Mouse (Mus musculus) adrenal gland, adult (tissue): ENCODE measurements around the gene Dpep3.

ENCODE experiments used
- DNase-seq, 2 experiments: peaks; one replicate each; pipeline ENCODE4 v3.0.0; 2022 to 2023; ENCODE audit warnings: low spot score in 1 of 2; ENCODE audit not compliant: inconsistent age in 2 of 2

Dpep3 gene

DNA sequence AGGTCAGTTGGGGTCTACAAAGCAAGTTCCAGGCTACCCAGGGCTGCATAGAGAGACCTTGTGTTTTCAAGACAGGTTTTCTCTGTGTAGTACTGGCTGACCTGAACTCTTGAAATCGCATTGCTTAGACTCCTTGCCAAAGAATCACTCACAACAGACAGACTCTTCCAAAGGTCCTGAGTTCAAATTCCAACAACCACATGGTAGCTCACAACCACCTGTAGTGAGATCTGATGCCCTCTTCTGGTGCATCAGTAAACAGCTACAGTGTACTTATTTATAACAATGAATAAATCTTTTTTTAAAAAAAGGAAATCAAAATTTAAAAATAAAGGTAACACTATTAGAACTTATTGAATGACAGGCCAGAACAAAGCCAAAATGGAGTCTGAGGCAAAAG lies 1.9 kb upstream of the Dpep3 start:
- peak in 1 of 2 experiments; percentile 14 for DNase-seq

DNA sequence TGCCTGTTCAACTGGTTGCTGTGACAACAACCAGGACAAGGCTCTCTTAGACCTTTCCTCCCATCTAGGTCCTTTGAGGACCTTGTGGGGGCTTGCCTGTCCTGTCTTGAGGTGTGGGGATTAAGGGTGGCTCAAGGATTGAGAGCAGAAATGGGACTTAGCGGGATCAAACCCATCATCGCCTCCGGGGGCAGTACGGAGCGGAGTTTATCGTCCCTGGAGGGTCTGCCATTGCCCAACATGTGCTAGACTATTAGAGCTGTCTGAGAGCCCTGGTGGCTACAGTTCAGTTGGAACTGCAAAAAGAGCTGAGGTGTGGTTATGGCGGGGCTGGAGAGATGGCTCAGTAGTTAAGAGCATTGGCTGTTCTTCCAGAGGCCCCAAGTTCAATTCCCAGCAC lies 3.9 kb downstream of the Dpep3 start:
- DNase-seq: no peak

GRCm38 (mm10) chr8:105971019-105971720 lies 8.1 kb downstream of the Dpep3 start:
- DNase-seq: no peak

DNA sequence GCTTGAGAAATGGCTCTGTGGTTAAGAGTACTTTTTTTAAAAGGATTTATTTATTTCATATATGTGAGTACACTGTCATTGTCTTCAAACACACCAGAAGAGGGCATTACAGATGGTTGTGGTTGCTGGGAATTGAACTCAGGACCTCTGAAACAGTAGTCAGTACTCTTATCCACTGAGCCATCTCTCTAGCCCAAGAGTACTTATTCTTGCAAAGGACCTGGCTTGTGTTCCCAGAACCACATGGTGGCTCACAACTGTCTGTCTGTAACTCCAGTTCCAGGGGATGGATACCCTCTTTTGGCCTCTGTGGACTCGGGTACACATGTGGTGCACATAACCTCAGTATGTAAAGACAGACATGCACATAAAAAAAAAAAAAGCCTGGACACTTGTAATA lies 9.9 kb downstream of the Dpep3 start:
- DNase-seq: no peak

GRCm38 (mm10) chr8:105966692-105967311 lies 12.4 kb downstream of the Dpep3 start:
- DNase-seq: peak in 1 of 2 experiments; percentile 66

DNA sequence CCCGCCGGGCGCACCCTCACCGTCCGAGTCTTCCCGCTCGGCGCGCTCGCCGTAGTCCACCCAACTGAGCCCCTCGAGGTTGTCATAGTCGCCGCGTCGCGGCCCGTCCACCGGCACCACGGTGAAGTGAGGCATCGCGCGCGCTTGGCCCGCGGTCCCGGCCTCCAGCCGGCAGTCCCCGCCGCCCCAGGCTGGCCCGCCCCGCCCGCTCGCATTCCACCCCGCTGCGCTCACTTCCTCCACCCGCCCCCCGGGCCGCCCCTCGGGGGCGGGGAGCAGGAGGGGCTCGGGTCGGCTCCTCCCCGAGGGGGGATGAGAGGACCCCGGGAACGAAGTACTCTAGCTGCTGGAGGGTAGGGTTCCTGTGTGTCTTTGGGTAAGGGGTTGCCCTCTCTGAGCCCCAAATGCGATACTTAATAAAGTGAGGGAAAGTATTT lies 13.3 kb downstream of the Dpep3 start, which contains the start of gene Slc12a4:
Slc12a4 (minus strand) TSS at position 193 of the 437 bp plus-strand sequence.
- DNase-seq: peak; percentile 88 to 96

GRCm38 (mm10) chr8:105965266-105965904 lies 13.8 kb downstream of the Dpep3 start:
- peak; percentile 75 to 88 for DNase-seq

DNA sequence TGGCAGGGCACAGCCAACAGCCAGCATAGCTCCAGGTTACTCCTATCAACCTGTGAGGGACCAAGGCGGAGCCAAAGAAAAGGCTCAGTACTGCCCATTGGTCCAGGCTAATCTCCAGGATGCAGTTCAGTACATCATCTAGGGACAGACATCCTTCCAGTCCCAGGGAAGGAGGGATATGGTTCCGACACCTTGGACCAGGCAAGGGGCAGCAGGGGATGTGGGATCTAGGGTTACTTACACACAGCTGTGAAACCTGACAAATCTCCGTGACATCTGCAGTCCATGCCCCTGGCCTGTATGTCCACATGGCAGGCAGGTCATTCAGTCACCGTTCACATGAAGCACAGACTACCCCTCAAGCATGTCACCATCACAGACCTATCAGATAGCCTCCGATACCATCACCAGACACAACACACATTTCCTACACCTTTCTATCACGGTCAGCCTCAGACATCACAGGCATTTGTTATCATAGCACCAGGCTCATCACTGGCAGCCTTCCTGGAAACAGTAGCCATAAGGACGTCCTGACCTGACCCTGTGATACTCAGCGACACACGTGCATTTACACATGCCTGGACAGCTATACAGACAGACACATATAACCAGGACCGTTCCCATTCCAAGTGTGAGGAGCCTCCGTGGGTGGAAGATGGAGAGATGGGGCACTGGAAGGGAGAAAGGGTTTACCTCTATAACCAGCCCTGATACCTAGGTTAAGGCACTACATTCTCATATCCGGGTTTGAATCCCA lies 14.5 kb downstream of the Dpep3 start:
- no peak for DNase-seq

DNA sequence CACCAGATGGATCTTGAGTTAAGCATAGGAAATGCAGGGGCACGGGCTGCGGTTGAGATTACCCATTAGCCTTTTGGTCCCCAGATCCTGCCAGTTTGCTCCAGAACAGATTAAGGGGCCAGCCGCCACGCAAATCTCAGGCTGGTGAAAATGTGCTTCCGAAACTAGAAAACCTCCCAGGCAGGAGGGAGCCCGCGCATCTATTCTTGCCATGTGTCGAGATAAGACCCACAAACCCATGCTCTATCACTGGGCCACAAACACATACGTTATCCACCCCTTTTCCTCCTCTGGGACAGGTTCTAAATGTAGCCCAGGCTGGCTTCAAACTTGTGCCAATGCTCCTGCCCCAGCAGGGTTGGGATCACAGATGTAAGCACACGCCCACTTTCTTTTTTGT lies 17.7 kb downstream of the Dpep3 start:
- DNase-seq: peak in 1 of 2 experiments; percentile 28

DNA sequence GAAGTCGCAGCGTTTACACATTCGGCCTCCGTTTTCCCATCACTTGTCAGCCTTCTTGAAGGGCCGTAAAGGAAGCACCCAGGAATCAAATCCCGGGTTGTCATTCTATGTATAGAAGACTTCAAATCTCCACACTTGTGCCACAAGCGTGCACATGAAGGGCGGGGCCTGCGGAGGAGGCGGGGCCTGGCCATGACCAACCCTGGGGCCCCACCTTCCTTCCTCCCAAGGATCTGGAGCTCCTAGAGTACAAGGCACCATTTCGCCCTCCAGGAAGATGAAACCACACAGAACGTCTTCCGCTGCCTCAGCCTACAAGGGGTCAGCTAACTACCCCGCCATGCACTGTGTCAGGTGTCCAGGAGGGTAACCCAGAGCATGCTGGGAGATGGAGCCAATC lies 18.1 kb downstream of the Dpep3 start:
- DNase-seq: no peak

DNA sequence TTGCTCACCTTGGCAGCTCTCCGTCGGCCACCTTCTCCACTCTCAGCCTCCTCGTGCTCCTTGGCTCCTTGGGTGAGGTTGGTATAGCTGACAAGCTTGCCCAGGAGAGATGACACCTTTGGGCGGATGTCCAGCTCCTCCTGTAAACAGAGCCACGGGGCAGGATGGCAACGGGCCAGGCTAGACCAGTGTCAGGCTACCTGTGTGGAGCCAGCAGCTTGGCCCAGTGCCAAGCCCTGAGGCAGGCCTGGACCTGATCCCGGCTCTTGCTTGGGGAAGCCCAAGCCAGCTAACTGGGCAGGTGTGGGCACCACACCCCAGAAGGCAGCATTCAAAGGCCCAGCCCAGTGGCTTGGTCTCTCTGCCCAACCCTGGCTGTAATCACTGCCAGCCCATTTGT lies 19.9 kb downstream of the Dpep3 start:
- DNase-seq: peak in 1 of 2 experiments; percentile 47

DNA sequence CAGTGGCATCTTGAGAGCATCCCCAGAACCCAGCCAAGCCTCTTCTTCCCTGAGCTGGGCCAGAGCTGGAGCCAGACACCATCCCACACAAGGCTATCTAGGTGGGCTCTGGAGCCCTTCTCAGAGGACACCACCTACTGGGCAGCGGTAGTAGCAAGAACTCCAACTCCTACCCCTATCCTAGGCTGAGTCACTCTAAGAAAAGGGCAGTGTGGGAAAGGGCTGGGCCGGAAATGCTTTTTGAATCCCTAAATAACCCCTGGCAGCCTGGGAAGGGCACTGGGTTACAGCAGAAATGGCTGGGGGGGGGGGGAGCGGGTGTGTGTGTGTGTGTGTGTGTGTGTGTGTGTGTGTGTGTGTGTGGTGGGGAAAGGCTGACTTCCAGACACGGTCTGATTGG lies 21.4 kb downstream of the Dpep3 start:
- DNase-seq: peak; percentile 70 to 80

DNA sequence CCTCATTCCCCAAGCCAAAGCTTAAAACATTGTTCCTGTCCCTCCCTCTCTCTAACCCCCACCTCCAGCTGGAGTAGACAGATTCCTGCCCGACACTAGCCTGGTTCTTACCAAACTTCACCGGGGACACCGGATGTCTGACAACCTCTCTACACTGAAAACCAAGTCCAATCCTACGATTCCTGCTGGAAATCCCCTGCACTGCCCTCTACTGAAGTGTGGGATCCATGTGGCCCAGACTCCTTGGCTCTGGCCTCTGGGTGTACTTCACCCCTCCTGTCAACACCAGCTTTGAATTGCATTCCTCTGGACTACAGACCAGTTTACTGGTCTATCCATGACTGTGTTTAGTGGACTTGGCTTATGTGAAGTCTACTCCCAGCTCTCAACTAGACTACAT lies 22.7 kb downstream of the Dpep3 start:
- peak in 1 of 2 experiments; percentile 24 for DNase-seq

DNA sequence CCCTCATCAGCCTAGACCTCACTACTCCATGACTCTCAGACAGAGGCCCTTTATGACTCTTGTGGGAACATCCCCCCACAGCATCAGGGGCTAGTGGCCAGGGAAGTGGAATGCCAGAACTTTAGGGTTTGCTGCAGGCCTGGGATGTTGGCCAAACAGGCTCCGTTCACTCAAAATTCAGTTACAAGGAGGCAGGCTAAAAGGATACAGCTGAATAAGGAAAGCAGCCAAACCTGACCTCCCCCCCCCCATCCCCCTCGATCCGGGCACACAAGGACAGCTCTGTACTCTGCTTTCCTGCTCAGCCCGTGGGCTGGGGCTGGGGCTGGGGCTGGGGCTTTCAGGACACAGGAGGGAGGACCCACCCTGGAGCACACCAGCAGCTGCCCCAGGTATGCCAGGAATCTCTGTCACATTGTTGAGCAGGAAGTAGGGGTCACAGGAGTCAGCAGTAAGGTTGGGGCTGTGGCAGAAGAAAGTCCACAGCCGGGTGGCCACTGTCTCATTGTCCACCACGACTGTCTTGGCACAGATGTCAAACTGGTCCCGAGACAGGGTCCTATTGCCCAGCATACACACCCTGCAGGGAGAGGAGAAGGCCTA lies 28.1 kb downstream of the Dpep3 start:
- DNase-seq: peak in 1 of 2 experiments; percentile 43

- DNase-seq: peak in 1 of 2 experiments; percentile 65
Measured at GRCm38 (mm10) chr8:105949350-105949749, 29.9 kb downstream of the Dpep3 start.

- DNase-seq: no peak
Measured at GRCm38 (mm10) chr8:105943321-105943739, 35.9 kb downstream of the Dpep3 start, which contains the start of gene Lcat. Gene Lcat, minus strand, starts transcription at chr8:105943382.

DNA sequence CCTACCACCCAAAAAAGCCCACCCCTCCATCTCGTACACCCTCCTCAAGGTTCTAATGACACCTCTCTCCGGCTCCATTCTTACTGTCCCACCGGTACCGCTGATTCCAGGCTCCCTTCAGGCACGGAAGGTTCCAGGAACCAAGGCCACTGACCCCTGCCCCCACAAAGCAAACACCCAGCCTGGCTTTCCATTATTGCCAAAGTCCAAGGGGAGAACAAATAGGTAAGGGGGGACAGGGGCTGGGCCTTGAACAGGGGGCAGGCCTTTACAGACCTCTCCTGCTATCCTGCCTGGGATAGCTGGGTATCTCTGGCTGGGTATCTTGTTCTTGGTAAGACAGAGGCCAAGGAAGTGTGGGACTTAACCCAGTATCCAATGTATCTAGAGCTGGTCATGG lies 36.7 kb downstream of the Dpep3 start:
- no peak for DNase-seq

DNA sequence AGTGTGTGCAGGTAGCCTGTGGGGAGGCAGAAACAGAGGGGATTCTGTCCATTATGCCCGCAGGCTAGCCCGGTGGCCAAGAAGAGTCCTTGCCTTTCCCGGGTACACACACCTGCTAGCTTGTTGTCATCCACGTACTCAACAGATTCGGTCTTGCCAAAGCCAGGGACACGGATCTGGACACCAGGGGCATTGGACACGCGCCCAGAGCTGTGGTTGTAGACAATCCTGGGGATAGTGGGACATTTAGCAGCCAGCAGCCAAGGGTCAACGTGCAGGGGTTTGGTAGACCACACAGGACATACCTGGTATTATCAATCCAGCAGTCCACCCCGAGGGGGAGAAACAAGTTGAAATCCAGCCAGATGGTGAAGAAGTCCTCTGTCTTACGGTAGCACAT lies 37.2 kb downstream of the Dpep3 start:
- no peak for DNase-seq

- peak; percentile 55 to 89 for DNase-seq
Measured at GRCm38 (mm10) chr8:105938306-105938669, 40.9 kb downstream of the Dpep3 start, which contains the start of gene Psmb10. Gene Psmb10, minus strand, starts transcription at chr8:105938444.

- peak; percentile 75 to 93 for DNase-seq
Measured at GRCm38 (mm10) chr8:105937496-105938305, 41.5 kb downstream of the Dpep3 start.
